Mouse (Mus musculus): ENCODE results near the gene Pigg.
"Not testable (repeated sequence)": the region's sequence is repeated elsewhere in the genome, so short reads cannot be mapped to it uniquely, and the experiment has no call there.

The Pigg gene

DNA sequence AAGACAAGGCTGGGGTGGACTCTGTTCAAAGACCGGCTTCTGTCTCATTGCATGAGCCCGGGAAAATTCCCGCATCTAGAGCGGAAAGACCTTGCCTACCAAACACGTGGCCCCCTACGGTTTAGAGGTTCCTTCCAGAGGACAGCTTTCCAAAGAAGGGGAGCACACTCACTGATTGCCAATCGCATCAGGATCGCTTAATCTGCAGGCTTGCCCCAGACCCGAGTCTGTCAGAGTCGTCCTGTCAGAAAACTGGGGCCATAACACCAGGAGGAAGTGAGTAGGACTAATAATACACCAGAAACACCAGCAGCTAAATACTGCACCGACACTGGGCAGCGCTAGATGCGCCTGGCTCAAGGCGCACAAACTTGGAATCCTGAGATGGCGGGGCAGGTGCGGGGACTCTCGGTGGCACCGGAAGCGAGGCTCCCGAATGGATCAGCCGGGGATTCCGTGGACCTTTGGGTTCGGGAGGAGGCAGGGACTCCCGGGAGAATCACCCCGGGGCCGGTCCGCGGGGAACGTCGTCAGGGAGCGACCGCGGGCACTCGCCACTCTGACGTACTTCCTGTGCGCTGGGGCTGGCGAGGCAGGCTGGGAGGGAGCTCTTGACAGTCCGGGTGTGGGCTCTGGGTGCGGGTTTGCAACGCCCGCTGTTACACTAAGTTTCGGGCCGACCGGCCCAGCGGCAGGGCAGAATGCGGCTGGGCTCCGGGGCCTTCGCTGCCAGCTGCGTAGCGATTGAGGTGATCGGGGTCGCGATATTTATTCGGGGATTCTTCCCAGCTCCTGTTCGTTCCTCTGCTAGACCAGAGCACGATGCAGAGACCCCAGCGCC, at the start of gene Pigg:
Gene Pigg (plus strand): TSS at position 386 of the 841 bp plus-strand sequence.
- DNase-seq (ENCODE audit: low spot score): peak; percentile 84

GRCm38 (mm10) chr5:108262722-108263121, 49.7 kb upstream of the Pigg start:
- DNase-seq (ENCODE audit: low spot score): peak; percentile 13

- DNase-seq (ENCODE audit: low spot score): not testable (repeated sequence)
These were observed 48.6 kb upstream of the Pigg start for GRCm38 (mm10) chr5:108263785-108264184.

DNA sequence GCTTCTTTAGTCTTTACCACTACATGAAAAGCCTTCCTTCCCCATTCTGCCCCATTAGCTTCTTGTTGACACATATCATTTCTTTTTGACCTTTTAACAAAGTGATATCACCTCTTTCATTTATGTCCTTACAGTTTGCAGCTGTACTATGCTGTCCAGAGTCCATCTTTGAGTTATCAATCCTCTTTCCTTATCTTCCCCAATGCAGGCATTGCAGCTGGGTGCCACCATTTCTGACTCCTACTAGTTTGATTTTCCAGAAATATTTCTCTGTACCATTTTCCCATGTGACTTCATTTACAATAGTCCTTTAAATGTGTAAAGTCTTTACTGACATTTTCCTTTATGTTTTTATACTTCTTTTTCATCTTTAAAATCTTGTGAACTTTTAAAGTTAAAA, 45.4 kb upstream of the Pigg start:
- DNase-seq (ENCODE audit: low spot score): no peak

DNA sequence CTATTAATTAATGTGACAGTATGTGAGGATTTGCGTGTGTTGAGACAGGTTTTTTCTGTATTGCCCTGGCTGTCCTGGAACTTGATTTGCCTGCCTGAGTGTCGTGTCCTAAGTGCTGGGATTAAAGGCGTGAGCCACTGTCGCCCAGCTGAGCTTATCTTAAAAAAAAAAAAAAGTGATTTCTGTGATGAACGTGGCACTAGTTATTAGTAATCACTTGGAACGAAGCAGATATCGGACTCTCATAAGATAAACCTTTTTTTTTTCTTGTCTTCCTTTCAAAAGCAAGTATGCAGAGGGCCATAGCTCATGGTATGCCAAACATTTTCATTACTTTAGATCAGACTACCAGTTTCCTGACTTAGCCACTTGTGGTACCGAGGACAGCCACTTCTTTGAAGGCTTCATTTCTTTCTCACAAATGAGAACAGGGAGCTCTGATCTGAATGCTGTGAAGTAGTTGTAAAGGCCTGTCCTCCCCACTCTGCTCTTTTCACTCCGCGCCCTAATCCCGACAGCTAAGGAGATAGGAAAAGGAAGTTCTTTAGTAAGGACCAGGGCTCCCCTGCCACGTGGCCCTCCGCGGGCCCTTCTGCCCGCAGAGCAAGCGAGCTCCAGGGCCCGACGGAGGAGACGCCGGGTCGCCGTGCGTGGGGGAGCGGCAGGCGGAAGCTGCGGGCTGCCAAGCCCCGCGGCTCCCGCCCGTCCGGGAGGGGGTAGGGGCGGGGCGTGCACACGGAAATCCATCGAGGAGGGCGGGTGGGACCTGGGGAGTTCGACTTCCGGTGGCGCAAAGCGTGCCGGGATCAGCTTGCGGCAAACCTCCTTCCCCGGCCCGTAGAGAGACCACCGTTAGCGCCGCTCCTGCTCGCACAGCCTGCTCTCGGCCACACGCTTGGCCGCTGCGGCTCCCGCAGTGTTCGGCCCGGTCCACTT, 44.0 kb upstream of the Pigg start, which contains the start of gene Dr1:
Gene Dr1 (plus strand): TSS at position 771 of the 936 bp plus-strand sequence.
- DNase-seq (ENCODE audit: low spot score): peak; percentile 59

GRCm38 (mm10) chr5:108269063-108269810, 43.2 kb upstream of the Pigg start:
- no peak for DNase-seq (ENCODE audit: low spot score)

- DNase-seq (ENCODE audit: low spot score): no peak
These were observed 42.6 kb upstream of the Pigg start for GRCm38 (mm10) chr5:108269811-108270151.

DNA sequence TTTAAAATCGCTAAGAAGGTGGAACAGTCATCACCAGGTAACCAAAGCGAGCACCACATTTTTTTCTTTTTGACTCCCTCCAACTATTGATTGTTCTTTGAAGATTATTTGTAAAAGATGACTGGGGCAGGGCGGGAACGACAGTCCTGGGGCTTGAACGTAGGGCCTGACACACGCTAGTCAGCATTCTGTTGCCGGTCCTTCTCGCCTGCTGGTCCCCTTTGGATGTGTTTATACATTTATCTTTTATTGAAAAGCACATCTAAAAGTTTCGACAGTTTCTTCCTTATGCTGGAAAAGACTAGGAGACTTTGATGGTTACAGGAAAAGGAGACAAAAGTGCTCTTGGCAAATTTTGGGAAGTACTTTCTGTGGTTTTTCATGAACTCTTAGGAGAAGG, 42.0 kb upstream of the Pigg start:
- no peak for DNase-seq (ENCODE audit: low spot score)

- not testable (repeated sequence) for DNase-seq (ENCODE audit: low spot score)
These were observed 41.1 kb upstream of the Pigg start for GRCm38 (mm10) chr5:108271345-108271744.

GRCm38 (mm10) chr5:108286957-108287356, 25.5 kb upstream of the Pigg start:
- DNase-seq (ENCODE audit: low spot score): no peak

- DNase-seq (ENCODE audit: low spot score): no peak
These were observed 10.8 kb upstream of the Pigg start for GRCm38 (mm10) chr5:108301567-108301966.

GRCm38 (mm10) chr5:108313065-108313860, 854 bp downstream of the Pigg start:
- peak; percentile 5 for DNase-seq (ENCODE audit: low spot score)

DNA sequence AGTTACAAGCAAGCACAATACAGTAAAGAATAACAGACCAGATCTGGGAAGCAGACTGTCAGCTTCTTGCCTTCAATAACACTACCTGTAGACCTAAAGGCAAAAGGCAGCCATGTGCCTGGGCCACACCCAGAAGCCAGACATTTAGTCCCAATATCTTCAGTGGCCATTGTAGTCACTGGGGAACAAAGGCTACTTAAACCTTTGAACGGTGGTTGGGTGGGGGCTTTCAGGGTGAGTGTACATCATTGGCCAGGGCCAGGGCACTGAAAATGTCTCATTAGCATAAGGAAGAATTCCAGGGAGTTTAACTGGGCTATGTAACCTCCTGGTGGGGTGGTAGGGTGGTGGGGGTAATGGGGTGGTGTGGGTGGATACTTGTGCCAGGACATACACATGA, 18.6 kb downstream of the Pigg start:
- no peak for DNase-seq (ENCODE audit: low spot score)

DNA sequence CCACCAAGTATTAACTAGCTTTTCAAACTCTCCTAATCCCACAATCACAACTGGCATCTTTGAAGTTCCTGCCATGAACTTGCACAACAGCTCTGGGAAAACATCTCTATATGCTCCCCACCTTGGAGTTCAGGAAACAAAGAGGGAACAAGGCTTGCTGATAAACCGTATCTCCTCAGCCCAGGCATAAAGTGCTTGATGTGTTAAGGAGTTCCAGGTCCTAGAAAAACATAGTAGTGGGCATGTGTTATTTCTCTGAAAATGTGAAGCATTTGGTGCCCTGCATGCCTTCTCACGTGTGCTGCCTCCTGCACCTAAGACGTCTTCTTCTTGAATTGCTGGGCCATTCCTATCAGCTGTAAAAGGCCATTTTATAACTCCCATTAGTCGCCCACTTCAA, 25.0 kb downstream of the Pigg start:
- no peak for DNase-seq (ENCODE audit: low spot score)

DNA sequence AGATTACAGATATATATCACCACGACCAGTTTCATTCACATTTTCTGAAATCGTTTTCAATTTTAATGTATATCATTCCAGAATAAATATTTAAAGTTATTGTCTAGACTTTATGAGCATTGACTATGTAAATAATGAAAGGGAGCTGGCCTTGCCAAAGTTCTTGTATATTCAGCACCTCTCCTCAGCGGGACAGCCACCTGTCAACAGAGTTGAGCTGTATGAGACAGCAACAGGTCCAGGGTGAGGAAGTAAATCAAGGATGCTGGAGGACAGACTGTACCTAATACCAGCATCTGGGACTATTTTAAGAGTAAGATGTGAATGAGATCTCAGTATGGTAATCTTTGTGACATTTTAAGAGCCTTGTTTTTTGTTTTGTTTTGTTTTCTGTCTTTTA, 25.6 kb downstream of the Pigg start:
- DNase-seq (ENCODE audit: low spot score): no peak

- no peak for DNase-seq (ENCODE audit: low spot score)
These were observed 31.3 kb downstream of the Pigg start for GRCm38 (mm10) chr5:108343680-108344170.

DNA sequence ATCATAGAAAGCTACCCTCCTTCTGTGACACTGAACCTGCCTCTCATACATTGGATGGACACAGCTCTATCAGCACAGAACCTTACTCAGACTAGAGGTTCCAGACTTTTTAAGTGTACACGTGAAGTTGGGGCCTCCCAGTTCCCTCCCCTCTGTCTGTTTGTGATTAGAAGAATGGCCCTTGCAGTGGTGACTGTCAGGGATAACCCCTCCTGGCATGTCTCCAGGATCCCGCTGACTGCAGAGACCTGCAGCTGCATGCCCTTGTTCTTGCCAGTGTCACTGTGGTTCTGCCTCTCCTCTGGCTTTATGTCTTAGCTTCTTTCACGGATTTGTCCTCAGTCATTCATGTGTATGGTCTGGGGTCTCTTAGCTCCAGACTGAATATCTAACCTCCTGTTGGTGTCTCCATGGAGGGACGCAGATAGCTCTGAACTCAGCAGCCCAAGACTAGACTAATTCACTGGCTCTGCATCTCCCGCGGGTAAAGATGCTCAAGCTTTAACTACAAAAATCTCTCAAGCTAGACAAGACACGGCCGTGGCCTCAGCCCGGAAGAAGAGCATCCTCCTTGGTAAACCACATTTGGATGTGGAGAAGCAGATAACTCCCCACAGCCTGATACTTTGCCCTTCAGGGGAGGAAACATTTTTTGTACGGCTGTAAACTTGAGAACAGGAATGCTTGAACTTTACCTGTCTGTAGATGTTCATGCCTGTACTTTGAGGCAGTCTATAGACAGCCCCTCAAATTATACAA, 33.1 kb downstream of the Pigg start:
- DNase-seq (ENCODE audit: low spot score): no peak

- no peak for DNase-seq (ENCODE audit: low spot score)
These were observed 35.4 kb downstream of the Pigg start for GRCm38 (mm10) chr5:108347843-108348242.

DNA sequence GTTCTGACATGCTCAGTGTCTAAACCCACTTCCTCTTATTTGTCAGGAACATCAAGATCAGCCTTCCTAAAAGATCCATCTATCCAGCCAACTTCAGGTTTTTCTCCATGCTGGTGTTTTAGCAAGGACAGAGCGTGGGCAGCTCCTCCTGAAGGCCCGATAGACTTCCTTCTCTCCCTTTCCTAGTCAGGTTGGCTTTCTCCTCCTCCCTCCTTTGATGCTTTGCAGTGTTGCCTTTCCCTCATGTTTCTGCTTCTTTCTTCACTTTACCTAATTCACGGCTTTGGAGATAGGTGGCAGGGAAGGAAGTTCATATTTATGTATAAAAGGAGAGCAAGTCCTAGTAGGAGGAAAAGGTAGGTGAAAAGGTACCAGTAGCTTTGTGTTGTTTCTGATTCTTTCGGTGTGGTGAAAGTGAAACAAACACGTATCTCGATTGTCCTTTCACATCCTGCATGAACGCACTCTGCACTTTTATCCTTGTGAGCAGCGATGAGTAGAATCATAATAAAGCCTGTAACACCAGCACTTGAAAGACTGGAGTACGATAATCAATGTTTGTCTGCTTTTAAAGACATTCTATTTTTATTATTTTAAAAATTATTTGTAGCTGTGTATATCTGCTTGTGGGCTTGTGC, 37.2 kb downstream of the Pigg start:
- no peak for DNase-seq (ENCODE audit: low spot score)

DNA sequence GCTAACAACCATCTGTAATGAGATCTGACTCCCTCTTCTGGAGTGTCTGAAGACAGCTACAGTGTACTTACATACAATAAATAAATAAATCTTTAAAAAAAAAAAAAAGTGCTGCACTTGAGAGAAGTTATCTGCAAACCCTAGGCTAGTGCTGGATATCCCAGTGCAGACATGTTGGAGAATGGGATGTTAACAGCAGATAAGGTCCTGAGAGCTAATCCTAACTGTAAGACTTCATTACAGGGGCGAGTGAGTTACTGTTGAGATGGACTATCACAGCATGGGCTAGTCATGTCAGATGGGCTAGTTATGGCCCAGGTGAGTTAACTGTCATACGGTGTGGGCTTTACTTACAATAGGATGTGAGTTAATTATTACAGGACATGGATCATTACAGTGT, 41.6 kb downstream of the Pigg start:
- no peak for DNase-seq (ENCODE audit: low spot score)

All from left cerebral cortex, adult 11 months (tissue).